Mouse (Mus musculus): ENCODE data around the gene Entpd2.
"Not testable (repeated sequence)": the region's sequence is repeated elsewhere in the genome, so short reads cannot be mapped to it uniquely, and the experiment has no call there.

Gene Entpd2

GRCm38 (mm10) chr2:25394281-25395221 lies 1.1 kb upstream of the Entpd2 start:
- DNase-seq, result no peak

GRCm38 (mm10) chr2:25396597-25396983 lies 916 bp downstream of the Entpd2 start:
- no peak for DNase-seq

DNA sequence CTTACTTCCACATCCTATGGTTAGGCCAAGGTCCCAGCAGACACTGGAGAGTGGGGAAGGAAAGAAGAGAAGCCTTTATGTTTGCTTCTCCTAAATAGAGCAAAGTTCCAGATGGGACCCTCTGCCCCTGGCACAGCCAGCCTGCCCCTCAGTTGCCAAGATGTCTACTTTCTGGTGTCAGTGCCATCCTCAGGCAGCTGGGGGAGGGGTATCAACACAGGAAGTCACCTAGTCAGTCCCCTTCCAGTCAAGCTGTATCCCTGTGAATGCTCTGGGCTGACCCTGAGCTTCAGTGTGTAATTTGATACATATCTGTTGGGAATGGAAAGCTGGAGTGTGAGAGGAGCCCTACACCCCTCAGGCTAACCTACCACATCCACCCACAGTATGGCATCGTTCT lies 1.3 kb downstream of the Entpd2 start:
- no peak for DNase-seq

GRCm38 (mm10) chr2:25398065-25398464 lies 2.4 kb downstream of the Entpd2 start:
- no peak for DNase-seq

GRCm38 (mm10) chr2:25399051-25399450 lies 3.4 kb downstream of the Entpd2 start, which contains the start of gene Npdc1:
Gene Npdc1, plus strand, starts transcription at chr2:25399351.
- DNase-seq, result no peak

DNA sequence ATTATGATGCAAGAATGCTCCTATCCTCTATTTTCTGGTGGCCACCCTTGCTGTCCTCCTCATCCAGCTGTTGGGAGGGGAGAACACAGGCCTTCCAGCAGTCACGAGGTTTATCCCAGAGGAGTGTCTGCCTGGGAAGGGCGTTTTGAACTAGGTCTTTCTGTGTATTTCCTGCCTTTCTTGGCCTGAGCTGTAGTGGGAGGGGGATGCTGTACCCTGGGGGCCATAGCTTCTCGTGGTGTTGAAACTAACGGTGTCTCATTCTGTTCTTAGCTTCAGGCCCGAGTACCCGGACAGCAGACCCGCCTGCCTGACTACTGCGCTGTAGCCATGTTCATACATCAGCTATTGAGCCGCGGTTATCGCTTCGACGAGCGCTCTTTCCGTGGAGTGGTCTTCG lies 4.6 kb downstream of the Entpd2 start:
- no peak for DNase-seq

- peak; percentile 72 for DNase-seq
Measured at GRCm38 (mm10) chr2:25400764-25401163, 5.1 kb downstream of the Entpd2 start.

DNA sequence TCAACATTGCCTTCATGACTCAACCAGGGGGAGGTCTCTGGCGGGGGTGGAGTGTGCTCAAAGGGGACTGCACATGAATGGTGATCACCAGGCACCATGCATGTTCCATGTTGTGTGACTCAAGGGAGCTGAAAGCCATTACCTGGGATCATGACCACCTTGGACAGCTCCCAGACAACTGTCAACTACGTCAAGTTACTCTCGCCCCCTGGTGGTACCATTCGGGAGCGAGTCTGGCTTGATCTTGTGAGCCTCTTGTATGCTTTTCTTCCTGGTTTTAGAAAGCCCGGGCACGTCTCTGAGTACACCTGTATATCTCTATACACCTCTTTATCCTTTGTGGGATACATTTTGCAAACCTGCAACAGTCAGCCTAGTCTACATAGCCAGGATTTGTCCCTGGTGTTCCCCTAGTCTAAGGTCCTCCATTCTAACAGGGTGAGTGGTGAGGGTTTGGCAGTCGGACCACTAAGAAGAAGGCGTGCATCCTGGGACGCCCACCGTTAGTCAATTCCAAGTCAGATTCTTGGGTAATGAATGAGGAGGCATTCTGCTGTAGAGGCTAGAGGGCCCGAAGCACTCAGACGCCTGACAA lies 6.8 kb downstream of the Entpd2 start:
- peak; percentile 87 for DNase-seq

- peak; percentile 81 for DNase-seq
Measured at GRCm38 (mm10) chr2:25402972-25403601, 7.4 kb downstream of the Entpd2 start.

GRCm38 (mm10) chr2:25403994-25404393 lies 8.3 kb downstream of the Entpd2 start:
- DNase-seq, result no peak

- DNase-seq, result no peak
Measured at GRCm38 (mm10) chr2:25408908-25409307, 13.2 kb downstream of the Entpd2 start.

DNA sequence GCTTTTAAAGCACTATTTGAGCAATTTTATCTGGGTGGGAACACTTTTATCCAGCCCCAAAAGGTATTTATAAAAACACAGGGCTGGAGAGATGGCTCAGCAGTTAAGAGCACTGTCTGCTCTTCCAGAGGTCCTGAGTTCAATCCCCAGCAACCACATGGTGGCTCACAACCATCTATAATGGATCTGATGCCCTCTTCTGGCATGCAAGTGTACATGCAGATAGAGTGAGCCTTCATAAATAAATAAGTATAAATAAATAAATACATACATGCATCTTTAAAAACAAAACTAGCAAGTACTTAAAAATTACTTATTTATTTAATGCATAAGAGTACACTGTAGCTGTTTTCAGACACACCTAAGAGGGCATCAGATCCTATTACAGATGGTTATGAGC lies 17.8 kb downstream of the Entpd2 start:
- DNase-seq, result not testable (repeated sequence)

GRCm38 (mm10) chr2:25417426-25417825 lies 21.8 kb downstream of the Entpd2 start:
- DNase-seq, result no peak

GRCm38 (mm10) chr2:25421896-25422295 lies 26.2 kb downstream of the Entpd2 start:
- DNase-seq, result peak; percentile 54

- no peak for DNase-seq
Measured at GRCm38 (mm10) chr2:25422587-25423410, 27.1 kb downstream of the Entpd2 start, which contains the start of gene Fut7. Gene Fut7, plus strand, starts transcription at chr2:25423267.

DNA sequence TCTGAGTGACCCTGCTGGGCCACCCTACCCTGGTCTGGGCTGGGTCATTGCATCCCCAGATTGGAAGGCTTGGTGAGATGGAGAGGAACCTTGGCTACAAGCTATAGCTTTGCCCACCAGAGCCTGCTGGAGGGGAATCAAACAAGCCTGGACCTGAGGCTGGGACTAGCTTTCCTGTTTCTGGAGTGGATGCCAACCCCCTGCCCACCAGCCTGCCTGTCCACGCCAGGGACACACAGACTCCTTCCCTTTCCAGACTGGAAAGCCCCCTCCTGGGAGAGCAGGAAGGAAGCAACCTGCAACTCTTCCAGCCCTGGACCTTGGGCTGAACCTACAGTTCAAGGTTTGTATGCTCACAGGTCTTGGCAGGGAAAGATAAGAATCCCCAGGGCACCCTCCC lies 28.0 kb downstream of the Entpd2 start:
- DNase-seq, result no peak

GRCm38 (mm10) chr2:25425481-25425880 lies 29.8 kb downstream of the Entpd2 start:
- no peak for DNase-seq

GRCm38 (mm10) chr2:25426721-25427191 lies 31.1 kb downstream of the Entpd2 start:
- peak; percentile 72 for DNase-seq

- DNase-seq, result no peak
Measured at GRCm38 (mm10) chr2:25427256-25427655, 31.6 kb downstream of the Entpd2 start.

DNA sequence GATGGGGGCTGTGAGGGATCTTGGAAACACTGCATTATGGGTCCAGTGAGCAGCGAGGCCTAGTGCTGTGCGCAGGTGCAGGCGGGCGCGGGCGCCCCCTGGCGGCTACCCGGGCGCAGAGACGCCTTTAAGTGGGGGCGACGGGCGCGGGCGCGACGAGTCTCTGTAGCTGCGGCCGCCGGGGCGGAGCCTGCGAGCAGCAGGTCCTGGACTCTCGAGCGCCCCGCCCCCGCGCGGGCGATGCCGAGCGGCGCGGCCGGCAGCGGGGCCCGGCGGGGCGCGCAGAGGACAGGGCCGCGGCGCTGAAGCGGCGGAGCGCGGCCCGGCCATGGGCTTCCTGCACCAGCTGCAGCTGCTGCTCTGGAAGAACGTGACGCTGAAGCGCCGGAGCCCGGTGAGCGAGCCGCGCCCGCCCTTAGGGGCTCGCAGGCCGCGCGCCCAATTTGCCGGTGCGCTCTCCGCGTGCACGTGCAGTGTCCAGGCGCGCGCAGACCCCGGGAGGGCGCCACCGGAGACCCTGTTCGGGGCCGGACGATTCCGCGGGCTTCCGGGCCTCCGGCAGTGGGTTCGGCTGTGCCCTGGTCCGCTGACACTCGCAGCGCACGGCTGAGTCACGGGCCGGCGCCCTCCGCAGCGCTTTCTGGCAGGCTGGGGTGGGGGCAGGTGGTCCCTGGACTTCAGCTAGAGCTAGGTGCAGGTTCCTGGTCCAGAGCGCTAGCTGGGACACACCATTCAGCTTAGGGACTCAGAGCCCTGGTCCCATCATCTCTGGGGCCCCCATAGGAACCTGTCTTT lies 33.0 kb downstream of the Entpd2 start, which contains the start of gene Abca2:
Abca2 (plus strand) TSS at position 262 of the 795 bp plus-strand sequence.
- peak; percentile 97 for DNase-seq

- DNase-seq, result peak; percentile 52
Measured at GRCm38 (mm10) chr2:25429435-25430180, 33.9 kb downstream of the Entpd2 start.
